In genomic region chr5:93097204-93097906, GRCm38 (mm10) we compare ENCODE assay signal across 13 mouse cellular contexts. TPM values are rescaled to one million over a fixed set of nuclear protein-coding genes. Genes with fewer than 3 reads are reported as not detected.
A peak's percentile ranks its signal among the peaks of the same experiment; 100 is the strongest.
DNase-seq lines count a peak whose midpoint lies in the region; ATAC-seq and TF ChIP-seq lines count a peak whose summit lies in the region.
"Had no signal": no experiment of that assay in that cellular context is flagged by ENCODE, and none has a peak within 500 bp of the region (broad histone marks: within the 10 kb centered on the region; RNA-seq: fewer than 3 reads in every experiment).

No protein-coding gene starts in this region.

- DNase-seq in gastrocnemius, postnatal 25 days: peak; percentile 24
- DNase-seq in gastrocnemius, postnatal 10 days: no peak
- DNase-seq in midbrain, postnatal 0 days (ENCODE audit: low spot score): no peak
- no peak for DNase-seq in kidney, postnatal 0 days (ENCODE audit: low spot score)
- DNase-seq in cerebellum, postnatal 36 days: no peak
- no peak for DNase-seq in adrenal gland, postnatal 10 days
- DNase-seq: adrenal gland, postnatal 25 days; lung, postnatal 14 days; right cerebral cortex, postnatal 4 days had no signal

- H3K4me2 ChIP-seq in midbrain, embryonic 13.5 days (replicated peaks): 0 out of 2 replicates have a peak overlapping the region, but pooled peaks have one; percentile 6
- no peak overlapping the region; the same call in 1 of the 2 replicates for H3K4me2 ChIP-seq in midbrain, postnatal 0 days (ENCODE audit: low read depth, low read length, poor library complexity, severe bottlenecking)
- H3K4me2 ChIP-seq in kidney, postnatal 0 days (ENCODE audit: low read length): peak overlapping the region; percentile 90
- H3K4me2 ChIP-seq in stomach, embryonic 16.5 days (ENCODE audit: low read depth, low read length): peak overlapping the region; percentile 96; the same call in 1 of the 2 replicates
- H3K4me2 ChIP-seq: embryonic facial prominence, embryonic 12.5 days had no signal

- no peaks in the 10 kb centered on the region for H3K9me3 ChIP-seq in midbrain, embryonic 13.5 days
- H3K9me3 ChIP-seq in midbrain, postnatal 0 days (ENCODE audit: low read length): no peaks in the 10 kb centered on the region
- no peaks in the 10 kb centered on the region for H3K9me3 ChIP-seq in kidney, postnatal 0 days (replicated peaks; ENCODE audit: low read length)
- H3K9me3 ChIP-seq in stomach, embryonic 16.5 days (replicated peaks; ENCODE audit: control insufficient read depth, low read length): no peaks in the 10 kb centered on the region
- H3K9me3 ChIP-seq: embryonic facial prominence, embryonic 12.5 days; heart, embryonic 15.5 days had no signal

- no peak for TF ChIP-seq CTCF in midbrain, postnatal 0 days (IDR thresholded peaks at IDR 0.05)
- no peak for TF ChIP-seq CTCF in kidney, postnatal 0 days (IDR thresholded peaks at IDR 0.05; ENCODE audit: low read depth)

- H3K27ac ChIP-seq in midbrain, embryonic 13.5 days: no peak overlapping the region
- no peak overlapping the region for H3K27ac ChIP-seq in midbrain, postnatal 0 days (ENCODE audit: low read depth, low read length)
- H3K27ac ChIP-seq in kidney, postnatal 0 days: peak overlapping the region; percentile 48
- H3K27ac ChIP-seq in stomach, embryonic 16.5 days (ENCODE audit: low read length): no peak overlapping the region; the same call in 1 of the 2 replicates
- H3K27ac ChIP-seq: embryonic facial prominence, embryonic 12.5 days; heart, embryonic 15.5 days had no signal

- no peak overlapping the region for H3K4me3 ChIP-seq in midbrain, embryonic 13.5 days (replicated peaks)
- no peak overlapping the region for H3K4me3 ChIP-seq in midbrain, postnatal 0 days (ENCODE audit: low read depth, low read length)
- H3K4me3 ChIP-seq in kidney, postnatal 0 days (replicated peaks; ENCODE audit: low read depth, low read length): no peak overlapping the region
- no peak overlapping the region for H3K4me3 ChIP-seq in stomach, embryonic 16.5 days (replicated peaks; ENCODE audit: low read length)
- H3K4me3 ChIP-seq: embryonic facial prominence, embryonic 12.5 days; heart, embryonic 15.5 days had no signal

- H3K9ac ChIP-seq in midbrain, embryonic 13.5 days (replicated peaks): no peak overlapping the region
- no peak overlapping the region for H3K9ac ChIP-seq in midbrain, postnatal 0 days (replicated peaks; ENCODE audit: low read length, poor library complexity, severe bottlenecking)
- H3K9ac ChIP-seq in kidney, postnatal 0 days (ENCODE audit: low read depth, low read length): 0 out of 2 replicates have a peak overlapping the region, but pooled peaks have one; percentile 2
- H3K9ac ChIP-seq in stomach, embryonic 16.5 days (ENCODE audit: low read length): no peak overlapping the region
- H3K9ac ChIP-seq: embryonic facial prominence, embryonic 12.5 days; heart, embryonic 15.5 days had no signal

- no peaks in the 10 kb centered on the region for H3K27me3 ChIP-seq in midbrain, embryonic 13.5 days
- no peaks in the 10 kb centered on the region for H3K27me3 ChIP-seq in midbrain, postnatal 0 days (ENCODE audit: insufficient read depth, low read length)
- no peaks in the 10 kb centered on the region for H3K27me3 ChIP-seq in kidney, postnatal 0 days (ENCODE audit: insufficient read depth, low read length)
- H3K27me3 ChIP-seq in stomach, embryonic 16.5 days (ENCODE audit: control insufficient read depth, insufficient read depth, low read length): no peaks in the 10 kb centered on the region
- H3K27me3 ChIP-seq: embryonic facial prominence, embryonic 12.5 days; heart, embryonic 15.5 days had no signal

- no peak for ATAC-seq in midbrain, embryonic 13.5 days
- no peak for ATAC-seq in midbrain, postnatal 0 days (ENCODE audit: low FRiP score)
- ATAC-seq in kidney, postnatal 0 days (replicated peaks; ENCODE audit: low FRiP score, low read depth): no peak
- ATAC-seq in stomach, embryonic 16.5 days (ENCODE audit: insufficient read depth, low FRiP score): no peak

- peaks cover 63% of the 10 kb centered on the region for H3K4me1 ChIP-seq in midbrain, embryonic 13.5 days (replicated peaks)
- H3K4me1 ChIP-seq in midbrain, postnatal 0 days (ENCODE audit: insufficient read depth, low read length): peaks cover 7% of the 10 kb centered on the region; the same call in 1 of the 2 replicates
- peaks cover 52% of the 10 kb centered on the region for H3K4me1 ChIP-seq in kidney, postnatal 0 days (replicated peaks; ENCODE audit: insufficient read depth, low read length)
- H3K4me1 ChIP-seq in stomach, embryonic 16.5 days (ENCODE audit: control insufficient read depth, insufficient read depth, low read length): peaks cover 57% of the 10 kb centered on the region

- WGBS in midbrain, embryonic 13.5 days: 73% methylated on average over 13 of the region's 13 CpGs
- WGBS in midbrain, postnatal 0 days: 63% methylated on average over 13 of the region's 13 CpGs
- 35% methylated on average over 13 of the region's 13 CpGs for WGBS in kidney, postnatal 0 days
- WGBS in stomach, embryonic 16.5 days: 69% methylated on average over 13 of the region's 13 CpGs

- H3K36me3 ChIP-seq in midbrain, embryonic 13.5 days: peaks cover 10% of the 10 kb centered on the region; the same call in 1 of the 2 replicates
- H3K36me3 ChIP-seq in midbrain, postnatal 0 days (ENCODE audit: insufficient read depth, low read length): no peaks in the 10 kb centered on the region
- no peaks in the 10 kb centered on the region for H3K36me3 ChIP-seq in kidney, postnatal 0 days (ENCODE audit: insufficient read depth, low read length)
- no peaks in the 10 kb centered on the region for H3K36me3 ChIP-seq in stomach, embryonic 16.5 days (ENCODE audit: control insufficient read depth, insufficient read depth, low read length)
- H3K36me3 ChIP-seq: embryonic facial prominence, embryonic 12.5 days; heart, embryonic 15.5 days had no signal

RNA-seq across cellular contexts. Expression of gene Sept11, which starts 4.1 kb away (rescaled TPM):
- 10 to 100 TPM; 75.1 to 79.4 TPM for total RNA-seq in gastrocnemius, postnatal 25 days (2021)
- 100 to 1,000 TPM; 161 to 185 TPM for total RNA-seq in gastrocnemius, postnatal 10 days (2021)
- 172 and 173 TPM in 2 replicates for polyA plus RNA-seq in midbrain, embryonic 13.5 days (2015; fragmentation: Nextera tagmentation; extraction: Ambion mirVana)
- total RNA-seq in midbrain, postnatal 0 days (2014; rRNA removed): 95.9 and 100 TPM in 2 replicates
- polyA plus RNA-seq in midbrain, postnatal 0 days (2015; fragmentation: Nextera tagmentation; extraction: Ambion mirVana): 87.7 and 96.0 TPM in 2 replicates
- 140 and 154 TPM in 2 replicates for polyA plus RNA-seq in kidney, postnatal 0 days (2015; fragmentation: Nextera tagmentation; extraction: Ambion mirVana)
- polyA plus RNA-seq in stomach, embryonic 16.5 days (2015; fragmentation: Nextera tagmentation; extraction: Ambion mirVana): 134 and 146 TPM in 2 replicates
- 10 to 100 TPM; 67.7 to 77.8 TPM for total RNA-seq in adrenal gland, postnatal 10 days (2021)

RNA-seq across cellular contexts. Expression of gene Sowahb, which starts 52.5 kb away (rescaled TPM):
- not detected for total RNA-seq in gastrocnemius, postnatal 25 days (2021)
- total RNA-seq in gastrocnemius, postnatal 10 days (2021): under 1 TPM in 1 of 2 experiments, not detected in 1; 0.07 TPM
- 0.06 TPM in 1 of 2 replicates, not detected in the other for polyA plus RNA-seq in midbrain, embryonic 13.5 days (2015; fragmentation: Nextera tagmentation; extraction: Ambion mirVana)
- total RNA-seq in midbrain, postnatal 0 days (2014; rRNA removed): 0.14 and 0.16 TPM in 2 replicates
- 0.06 TPM in 1 of 2 replicates, not detected in the other for polyA plus RNA-seq in midbrain, postnatal 0 days (2015; fragmentation: Nextera tagmentation; extraction: Ambion mirVana)
- 1.8 and 2.2 TPM in 2 replicates for polyA plus RNA-seq in kidney, postnatal 0 days (2015; fragmentation: Nextera tagmentation; extraction: Ambion mirVana)
- 1.8 and 2.0 TPM in 2 replicates for polyA plus RNA-seq in stomach, embryonic 16.5 days (2015; fragmentation: Nextera tagmentation; extraction: Ambion mirVana)
- 1 to 10 TPM in 1 of 2 experiments, under 1 TPM in 1; 0.48 to 1.4 TPM for total RNA-seq in adrenal gland, postnatal 10 days (2021)
- total RNA-seq: adrenal gland, postnatal 25 days had no signal
